Mouse (Mus musculus) ES-Bruce4 (cell line): Measurements from ENCODE around the gene Dnajb12.

Source experiments
- CTCF ChIP-seq: IDR thresholded peaks from one replicate; pipeline ENCODE4 v1.8.1; 2011; ENCODE audit warnings: low read depth, low read length
- POLR2A ChIP-seq: IDR thresholded peaks from one replicate; pipeline ENCODE4 v1.8.1; 2011; ENCODE audit warnings: low read length; ENCODE audit not compliant: insufficient read depth

- TF ChIP-seq POLR2A, result no peak
- TF ChIP-seq CTCF, result no peak
Observed at GRCm38 (mm10) chr10:59920485-59920809, 41.1 kb downstream of the Dnajb12 start.
